Mouse (Mus musculus): ENCODE results near the gene Ift20. TPM values are rescaled to one million over a fixed set of nuclear protein-coding genes. Genes with fewer than 3 reads are reported as not detected.
A peak's percentile ranks its signal among the peaks of the same experiment; 100 is the strongest.

Ift20 gene
- 69.7 and 79.3 TPM in 2 replicates for polyA plus RNA-seq (2012; rRNA removed)

- TF ChIP-seq POLR2A (IDR thresholded peaks at IDR 0.05; ENCODE audit: borderline replicate concordance, extremely low read depth, insufficient read depth, insufficient read length, poor library complexity, severe bottlenecking) (peak; percentile 56; the same call in 1 of the 2 replicates), CTCF (IDR thresholded peaks at IDR 0.05; ENCODE audit: borderline replicate concordance, extremely low read depth, insufficient read depth, insufficient read length) (no peak)
- peak; percentile 100 for DNase-seq (ENCODE audit: low read depth)
These were observed at the start of gene Ift20, which contains the start of gene Tnfaip1 for GRCm38 (mm10) chr11:78536080-78536689. Gene Ift20 (plus strand): TSS chr11:78536361. Gene Tnfaip1 (minus strand): TSS chr11:78536332.

GRCm38 (mm10) chr11:78488168-78488567 is 48.0 kb upstream of the Ift20 start:
- no peak for TF ChIP-seq POLR2A (IDR thresholded peaks at IDR 0.05; ENCODE audit: borderline replicate concordance, extremely low read depth, insufficient read depth, insufficient read length, poor library complexity, severe bottlenecking)
- peak; percentile 96 for TF ChIP-seq CTCF (IDR thresholded peaks at IDR 0.05; ENCODE audit: borderline replicate concordance, extremely low read depth, insufficient read depth, insufficient read length)
- DNase-seq (ENCODE audit: low read depth), result peak; percentile 82

DNA sequence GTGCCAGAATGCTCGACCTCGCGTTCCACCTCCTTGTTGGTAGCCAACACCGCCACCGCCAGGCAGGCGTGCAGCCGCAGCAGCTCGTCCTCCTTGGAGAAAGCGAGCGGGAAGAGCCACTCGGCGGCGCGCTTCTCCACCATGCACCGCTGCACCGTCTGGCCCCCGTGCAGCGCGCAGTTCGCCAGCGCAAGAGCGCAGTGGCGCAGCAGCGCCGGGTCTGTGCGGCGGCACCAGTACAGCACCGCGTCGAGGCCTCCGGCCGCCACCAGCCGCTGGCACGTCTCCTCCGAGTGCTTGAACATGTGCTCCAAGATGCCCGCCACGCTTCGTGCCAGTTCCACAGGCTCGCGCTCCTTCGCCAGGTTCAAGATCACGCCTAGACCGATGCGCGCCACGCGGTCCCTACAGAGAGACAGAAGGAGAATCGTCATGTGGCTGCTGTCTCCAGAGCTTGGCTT is 45.4 kb upstream of the Ift20 start:
- TF ChIP-seq POLR2A (IDR thresholded peaks at IDR 0.05; ENCODE audit: borderline replicate concordance, extremely low read depth, insufficient read depth, insufficient read length, poor library complexity, severe bottlenecking) (no peak), CTCF (IDR thresholded peaks at IDR 0.05; ENCODE audit: borderline replicate concordance, extremely low read depth, insufficient read depth, insufficient read length) (peak; percentile 24; the same call in 1 of the 2 replicates)
- DNase-seq (ENCODE audit: low read depth), result peak; percentile 86

- TF ChIP-seq POLR2A (IDR thresholded peaks at IDR 0.05; ENCODE audit: borderline replicate concordance, extremely low read depth, insufficient read depth, insufficient read length, poor library complexity, severe bottlenecking) (no peak), CTCF (IDR thresholded peaks at IDR 0.05; ENCODE audit: borderline replicate concordance, extremely low read depth, insufficient read depth, insufficient read length) (no peak)
- peak; percentile 42 for DNase-seq (ENCODE audit: low read depth)
These were observed 40.3 kb upstream of the Ift20 start for GRCm38 (mm10) chr11:78495904-78496303.

DNA sequence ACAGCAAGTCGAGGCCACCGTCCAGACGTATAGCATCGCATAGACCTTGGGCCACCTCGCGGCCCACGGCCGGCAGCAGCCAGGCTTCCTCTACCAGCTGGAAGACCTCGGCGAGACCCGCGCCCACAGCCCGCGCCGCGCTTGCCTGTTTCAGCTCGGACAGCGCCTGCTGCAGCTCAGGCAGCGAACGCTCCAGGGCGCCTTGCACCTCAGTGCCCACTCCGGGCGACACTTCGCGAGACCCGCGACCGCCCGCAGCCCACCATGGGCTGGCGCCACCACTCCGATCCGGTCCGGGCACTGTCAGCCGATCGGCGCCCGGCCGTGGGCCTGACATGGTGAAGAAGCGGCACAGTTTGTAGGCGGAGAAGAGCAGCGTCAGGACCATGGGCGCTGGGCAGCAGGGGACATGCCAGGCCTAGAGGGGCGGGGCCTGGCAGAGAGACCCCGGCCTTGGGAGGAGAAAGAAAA is 39.1 kb upstream of the Ift20 start:
- no peak for TF ChIP-seq POLR2A (IDR thresholded peaks at IDR 0.05; ENCODE audit: borderline replicate concordance, extremely low read depth, insufficient read depth, insufficient read length, poor library complexity, severe bottlenecking)
- no peak for TF ChIP-seq CTCF (IDR thresholded peaks at IDR 0.05; ENCODE audit: borderline replicate concordance, extremely low read depth, insufficient read depth, insufficient read length)
- no peak for DNase-seq (ENCODE audit: low read depth)

- TF ChIP-seq CTCF (IDR thresholded peaks at IDR 0.05; ENCODE audit: borderline replicate concordance, extremely low read depth, insufficient read depth, insufficient read length), result peak; percentile 8; the same call in 1 of the 2 replicates
- TF ChIP-seq POLR2A (IDR thresholded peaks at IDR 0.05; ENCODE audit: borderline replicate concordance, extremely low read depth, insufficient read depth, insufficient read length, poor library complexity, severe bottlenecking), result peak; percentile 85; the same call in 1 of the 2 replicates
These were observed 38.3 kb upstream of the Ift20 start, which contains the start of gene Sarm1 for GRCm38 (mm10) chr11:78497544-78498522. Gene Sarm1 (minus strand): TSS chr11:78497754.

GRCm38 (mm10) chr11:78499004-78499403 is 37.2 kb upstream of the Ift20 start, which contains the start of gene Vtn:
Gene Vtn (plus strand): TSS chr11:78499091.
- no peak for TF ChIP-seq POLR2A (IDR thresholded peaks at IDR 0.05; ENCODE audit: borderline replicate concordance, extremely low read depth, insufficient read depth, insufficient read length, poor library complexity, severe bottlenecking)
- no peak for TF ChIP-seq CTCF (IDR thresholded peaks at IDR 0.05; ENCODE audit: borderline replicate concordance, extremely low read depth, insufficient read depth, insufficient read length)
- DNase-seq (ENCODE audit: low read depth), result no peak

More at GRCm38 (mm10) chr11:78497544-78498522, 38.3 kb upstream of the Ift20 start, which contains the start of gene Sarm1:
- peak; percentile 99 for DNase-seq (ENCODE audit: low read depth)

GRCm38 (mm10) chr11:78499543-78499942 is 36.6 kb upstream of the Ift20 start:
- TF ChIP-seq POLR2A (IDR thresholded peaks at IDR 0.05; ENCODE audit: borderline replicate concordance, extremely low read depth, insufficient read depth, insufficient read length, poor library complexity, severe bottlenecking), result no peak
- no peak for DNase-seq (ENCODE audit: low read depth)

DNA sequence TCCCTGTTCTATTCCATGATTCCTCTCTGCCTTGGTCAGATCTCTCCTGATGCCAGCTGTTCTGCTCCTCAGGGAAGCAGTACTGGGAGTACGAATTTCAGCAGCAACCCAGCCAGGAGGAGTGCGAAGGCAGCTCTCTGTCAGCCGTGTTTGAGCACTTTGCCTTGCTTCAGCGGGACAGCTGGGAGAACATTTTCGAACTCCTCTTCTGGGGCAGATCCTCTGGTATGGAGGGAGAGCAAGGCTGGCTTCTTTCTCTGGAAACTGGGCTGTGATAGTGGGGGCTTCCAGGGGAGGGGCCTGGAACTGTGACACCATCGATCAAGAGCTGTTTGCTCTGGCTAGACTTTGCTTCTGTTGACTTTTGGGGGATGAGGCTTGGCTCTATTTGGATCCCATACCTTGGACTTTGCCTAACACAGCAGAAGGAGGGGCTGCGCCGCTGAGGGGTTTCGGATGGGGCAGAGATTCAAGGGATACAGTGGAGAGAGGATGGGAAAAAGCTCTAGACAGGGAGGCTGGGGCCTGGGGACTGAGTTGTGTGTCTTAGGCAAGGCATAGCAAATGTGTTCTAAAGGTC is 35.4 kb upstream of the Ift20 start:
- no peak for TF ChIP-seq CTCF (IDR thresholded peaks at IDR 0.05; ENCODE audit: borderline replicate concordance, extremely low read depth, insufficient read depth, insufficient read length)
- TF ChIP-seq POLR2A (IDR thresholded peaks at IDR 0.05; ENCODE audit: borderline replicate concordance, extremely low read depth, insufficient read depth, insufficient read length, poor library complexity, severe bottlenecking), result no peak

GRCm38 (mm10) chr11:78501529-78501928 is 34.6 kb upstream of the Ift20 start:
- TF ChIP-seq POLR2A (IDR thresholded peaks at IDR 0.05; ENCODE audit: borderline replicate concordance, extremely low read depth, insufficient read depth, insufficient read length, poor library complexity, severe bottlenecking) (no peak), CTCF (IDR thresholded peaks at IDR 0.05; ENCODE audit: borderline replicate concordance, extremely low read depth, insufficient read depth, insufficient read length) (no peak)
- DNase-seq (ENCODE audit: low read depth), result no peak

More for the DNA sequence above, 35.4 kb upstream of the Ift20 start:
- no peak for DNase-seq (ENCODE audit: low read depth)

Measured in brain, embryonic 14.5 days (tissue).